Mouse (Mus musculus) forebrain, postnatal 0 days (tissue): ENCODE results near the gene Arnt2. TPM values are rescaled to one million over a fixed set of nuclear protein-coding genes. Genes with fewer than 3 reads are reported as not detected.
A peak's percentile ranks its signal among the peaks of the same experiment; 100 is the strongest.

Source experiments
- ATAC-seq: fragments of 200-750 bp; cut with Nextera tagmentation; 2 replicates; pipeline ENCODE4 v1.8.0; 2017; ENCODE audit warnings: mild to moderate bottlenecking, moderate library complexity
- DNase-seq: peaks from one replicate; pipeline ENCODE4 v3.0.0-alpha.2; 2015
- H3K27ac ChIP-seq: fragments of 300-500 bp; sonication (generic); 2 replicates; pipeline ENCODE4 v1.5.1; 2014; ENCODE audit warnings: low read depth, mild to moderate bottlenecking, antibody characterized with exemption, low read length, moderate library complexity, mixed read lengths
- H3K27me3 ChIP-seq: fragments of 300-500 bp; sonication (generic); 2 replicates; pipeline ENCODE4 v1.6.1; 2014; ENCODE audit warnings: mild to moderate bottlenecking, low read length, mixed read lengths; ENCODE audit not compliant: insufficient read depth
- H3K36me3 ChIP-seq: fragments of 300-500 bp; sonication (generic); 2 replicates; pipeline ENCODE4 v1.6.1; 2014; ENCODE audit warnings: mild to moderate bottlenecking, moderate library complexity; ENCODE audit not compliant: insufficient read depth
- H3K4me1 ChIP-seq: fragments of 300-500 bp; sonication (generic); 2 replicates; pipeline ENCODE4 v1.6.1; 2014; ENCODE audit warnings: antibody characterized with exemption; ENCODE audit not compliant: insufficient read depth
- H3K4me2 ChIP-seq: fragments of 300-500 bp; sonication (generic); 2 replicates; pipeline ENCODE4 v1.6.1; 2014; ENCODE audit warnings: low read depth, mild to moderate bottlenecking, moderate library complexity
- H3K4me3 ChIP-seq: fragments of 300-500 bp; sonication (generic); 2 replicates; pipeline ENCODE4 v1.5.1; 2014; ENCODE audit warnings: low read depth, low read length, mixed read lengths
- H3K9ac ChIP-seq: fragments of 300-500 bp; sonication (generic); 2 replicates; pipeline ENCODE4 v1.6.1; 2014; ENCODE audit warnings: mild to moderate bottlenecking
- H3K9me3 ChIP-seq: fragments of 300-500 bp; sonication (generic); 2 replicates; pipeline ENCODE4 v1.6.1; 2016; ENCODE audit warnings: low read length
- CTCF ChIP-seq: sonication (generic); IDR thresholded peaks from 2 replicates; pipeline ENCODE4 v1.5.1; 2016; ENCODE audit warnings: antibody characterized with exemption, control low read depth, low read depth
- WGBS: fragments of 180-500 bp; shearing (Covaris S2); extraction: QIAGEN DNeasy Blood & Tissue Kit; methylation state at CpG from one replicate; pipeline ENCODE4 v1.1.7; 2014; 5-methylcytosine and 5-hydroxymethylcytosine counted together
- polyA plus RNA-seq: library from polyadenylated mRNA; unstranded; fragments of >200 nt; fragmentation: Nextera tagmentation; extraction: Ambion mirVana; gene quantifications from 2 replicates; pipeline ENCODE4 v1.2.1, GENCODE M21; 2015
- total RNA-seq: library from RNA; depleted of rRNA; stranded (reverse); fragments of >200 nt; gene quantifications from 2 replicates; pipeline ENCODE4 v1.2.3, GENCODE M21; 2014

Arnt2 gene
- total and polyA plus RNA-seq, 2 experiments from 2014 or later: 61.9 to 138 TPM

DNA sequence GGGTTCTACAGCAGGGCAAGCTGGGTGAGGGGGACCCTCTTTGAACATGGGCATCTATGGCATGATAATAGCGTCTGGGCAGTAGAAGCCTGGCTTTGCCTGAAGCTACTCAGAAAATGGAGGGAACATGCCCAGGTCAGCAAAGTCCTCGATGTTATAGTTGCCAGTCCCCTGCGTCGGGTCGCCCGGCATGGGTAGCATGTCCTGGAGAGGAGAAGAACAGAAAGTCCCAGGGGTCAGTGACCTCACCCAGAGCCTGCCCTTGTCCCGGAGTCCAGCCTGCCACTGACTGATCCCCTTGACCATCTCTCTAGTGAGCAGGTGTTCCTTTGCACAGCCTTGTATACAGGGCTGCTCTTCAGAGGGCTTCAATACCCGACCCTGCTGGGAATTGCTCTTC is 160.0 kb downstream of the Arnt2 start:
- Histone ChIP-seq H3K9ac (no peak overlapping the region), H3K4me1 (no peaks in the 10 kb centered on the region), H3K36me3 (peaks cover 52% of the 10 kb centered on the region), H3K27me3 (no peaks in the 10 kb centered on the region), H3K4me3 (no peak overlapping the region), H3K9me3 (no peaks in the 10 kb centered on the region), H3K4me2 (no peak overlapping the region), H3K27ac (no peak overlapping the region)
- 88% methylated on average over 8 of the region's 8 CpGs for WGBS
- DNase-seq: no peak
- no peak for TF ChIP-seq CTCF
- no peak for ATAC-seq

DNA sequence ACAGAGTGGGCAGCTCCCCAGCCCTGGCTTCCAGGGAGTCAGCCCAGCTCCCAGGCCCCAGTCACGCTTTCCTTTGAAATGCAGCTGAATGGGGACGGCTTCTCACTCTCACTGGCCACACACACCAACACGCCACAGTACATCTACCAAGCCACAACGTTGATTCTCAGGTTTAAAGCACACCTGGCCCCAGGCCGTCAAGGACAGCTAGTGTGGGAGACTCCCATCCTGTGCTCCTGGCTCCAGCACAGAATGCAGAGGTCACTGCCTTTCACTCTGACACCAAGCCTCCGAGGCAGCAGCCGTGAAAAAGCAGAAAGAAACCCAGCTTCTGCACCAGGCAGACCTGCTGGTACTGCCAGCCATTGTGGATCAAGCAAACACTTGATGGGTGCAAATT is 160.6 kb downstream of the Arnt2 start:
- Histone ChIP-seq H3K27me3 (no peaks in the 10 kb centered on the region), H3K4me3 (no peak overlapping the region), H3K9me3 (no peaks in the 10 kb centered on the region), H3K4me1 (no peaks in the 10 kb centered on the region), H3K27ac (no peak overlapping the region), H3K36me3 (peaks cover 50% of the 10 kb centered on the region), H3K4me2 (no peak overlapping the region), H3K9ac (no peak overlapping the region)
- TF ChIP-seq CTCF: no peak
- ATAC-seq (no peak), DNase-seq (no peak)
- WGBS: 63% methylated on average over 7 of the region's 7 CpGs

DNA sequence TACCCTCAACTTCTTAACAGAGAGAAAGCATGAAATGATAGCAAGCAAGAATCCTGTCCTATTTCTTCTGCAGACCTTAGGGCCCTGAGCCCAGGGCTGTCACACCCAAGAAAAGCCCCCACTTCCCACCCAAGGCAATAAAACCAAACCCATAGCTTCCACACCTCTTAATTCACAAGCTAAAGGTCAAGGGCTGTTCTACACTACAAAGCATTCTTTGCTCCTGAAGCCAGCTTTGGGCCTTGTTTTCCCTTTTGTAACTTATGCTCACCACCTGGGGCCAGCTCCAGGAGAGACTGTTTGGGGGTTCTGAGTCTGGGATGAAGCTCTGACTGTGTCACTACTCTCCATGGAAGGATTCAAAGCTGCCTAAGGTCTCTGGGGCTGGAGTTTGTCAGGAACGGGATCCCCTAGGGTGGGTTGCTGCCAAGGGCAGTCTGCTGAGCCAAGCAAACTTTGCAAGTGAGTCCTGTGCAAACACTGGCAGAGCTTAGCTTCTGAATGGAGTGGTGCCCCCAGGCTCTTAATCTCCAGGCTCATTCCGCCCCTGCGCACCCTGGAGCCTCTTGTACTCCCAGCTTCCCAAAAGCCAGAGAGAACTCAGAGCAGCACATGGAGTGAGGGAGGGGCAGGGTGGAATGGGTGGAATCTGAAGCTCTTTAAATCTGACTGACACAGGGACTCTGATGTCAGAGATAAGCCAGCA is 161.9 kb downstream of the Arnt2 start:
- Histone ChIP-seq H3K4me1 (no peaks in the 10 kb centered on the region), H3K9ac (no peak overlapping the region), H3K4me2 (no peak overlapping the region), H3K27me3 (no peaks in the 10 kb centered on the region), H3K27ac (no peak overlapping the region), H3K9me3 (no peaks in the 10 kb centered on the region), H3K36me3 (peaks cover 39% of the 10 kb centered on the region), H3K4me3 (no peak overlapping the region)
- ATAC-seq: peak; percentile 51
- no peak for TF ChIP-seq CTCF
- WGBS: 25% methylated on average over 3 of the region's 3 CpGs
- DNase-seq: no peak

DNA sequence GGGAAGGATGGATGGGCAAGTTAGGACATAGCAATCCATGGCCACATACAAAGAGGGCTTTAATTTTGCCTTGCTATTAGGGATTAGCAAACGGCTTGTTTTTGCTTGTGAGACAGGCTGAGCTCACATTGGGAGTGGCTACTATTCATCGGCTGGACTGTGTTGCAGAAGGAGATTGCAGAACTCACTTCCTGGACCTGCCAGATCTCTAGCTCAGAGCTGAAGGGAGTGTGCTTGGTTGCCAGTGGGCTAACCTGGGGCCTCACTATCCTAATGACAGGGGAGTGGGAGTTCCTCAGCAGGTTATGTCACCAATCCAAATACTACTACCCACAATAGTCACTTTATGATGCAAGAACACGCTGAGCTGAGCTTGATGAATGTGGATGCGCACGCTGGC is 163.1 kb downstream of the Arnt2 start:
- H3K27ac ChIP-seq: no peak overlapping the region
- no peak for DNase-seq
- no peak overlapping the region for H3K4me2 ChIP-seq
- no peak for TF ChIP-seq CTCF
- H3K36me3 ChIP-seq: peaks cover 34% of the 10 kb centered on the region
- H3K9me3 ChIP-seq: no peaks in the 10 kb centered on the region
- ATAC-seq: no peak
- no peak overlapping the region for H3K4me3 ChIP-seq
- H3K4me1 ChIP-seq: no peaks in the 10 kb centered on the region
- H3K9ac ChIP-seq: no peak overlapping the region
- 81% methylated on average over 5 of the region's 5 CpGs for WGBS
- no peaks in the 10 kb centered on the region for H3K27me3 ChIP-seq

DNA sequence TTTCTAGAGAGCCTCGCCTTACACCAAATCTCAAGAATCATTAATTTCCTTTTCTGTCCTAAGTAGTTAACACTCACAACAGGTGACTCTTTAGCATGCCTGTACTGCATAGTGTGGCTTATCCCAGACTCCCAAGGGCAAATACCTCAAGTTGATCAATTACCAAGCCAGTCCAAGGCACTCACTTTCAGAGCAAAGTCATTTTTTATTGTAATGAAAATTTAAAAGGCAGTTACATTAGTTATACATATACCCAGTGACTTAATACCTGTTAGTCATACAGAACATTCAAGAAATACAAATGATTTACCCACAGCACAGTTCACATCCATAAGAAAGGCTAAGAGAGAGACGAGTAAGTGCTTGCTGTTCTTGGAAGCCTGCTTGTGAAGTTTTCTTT is 163.9 kb downstream of the Arnt2 start:
- TF ChIP-seq CTCF: no peak
- H3K27ac ChIP-seq: no peak overlapping the region
- H3K4me1 ChIP-seq: no peaks in the 10 kb centered on the region
- no peak overlapping the region for H3K9ac ChIP-seq
- no peak for DNase-seq
- H3K27me3 ChIP-seq: no peaks in the 10 kb centered on the region
- peaks cover 27% of the 10 kb centered on the region for H3K36me3 ChIP-seq
- no peak for ATAC-seq
- no peak overlapping the region for H3K4me2 ChIP-seq
- H3K9me3 ChIP-seq: no peaks in the 10 kb centered on the region
- whole genome bisulfite sequencing: 76% methylated on average over 2 of the region's 2 CpGs
- no peak overlapping the region for H3K4me3 ChIP-seq

DNA sequence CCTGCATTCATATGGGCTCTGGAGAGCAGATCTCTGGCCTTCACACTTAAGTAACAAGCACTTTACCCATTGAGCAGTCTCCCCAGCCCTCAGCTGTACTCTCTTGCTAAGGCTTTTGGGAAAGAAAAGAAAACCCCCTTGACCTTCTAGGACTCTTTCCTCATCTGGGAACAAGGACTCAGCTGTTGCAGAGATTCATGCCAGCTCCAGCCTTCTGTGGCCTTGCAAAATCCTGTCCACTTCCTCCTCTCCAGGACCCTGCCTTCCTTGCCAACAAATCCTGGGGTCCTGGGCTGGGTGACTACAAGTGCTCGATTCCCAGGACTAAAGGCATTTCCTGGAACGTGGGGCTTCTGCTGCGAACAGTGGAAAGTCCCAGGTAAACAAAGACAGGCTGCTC is 169.6 kb downstream of the Arnt2 start:
- no peaks in the 10 kb centered on the region for H3K9me3 ChIP-seq
- H3K9ac ChIP-seq: no peak overlapping the region
- ATAC-seq (no peak), DNase-seq (no peak)
- H3K27me3 ChIP-seq: no peaks in the 10 kb centered on the region
- no peak for TF ChIP-seq CTCF
- no peaks in the 10 kb centered on the region for H3K4me1 ChIP-seq
- H3K36me3 ChIP-seq: no peaks in the 10 kb centered on the region
- no peak overlapping the region for H3K4me2 ChIP-seq
- H3K27ac ChIP-seq: no peak overlapping the region
- 72% methylated on average over 3 of the region's 3 CpGs for WGBS
- no peak overlapping the region for H3K4me3 ChIP-seq

GRCm38 (mm10) chr7:84237655-84238054 is 172.3 kb downstream of the Arnt2 start:
- Histone ChIP-seq H3K4me3 (no peak overlapping the region), H3K4me1 (no peaks in the 10 kb centered on the region), H3K4me2 (no peak overlapping the region), H3K9me3 (no peaks in the 10 kb centered on the region), H3K9ac (no peak overlapping the region), H3K27ac (no peak overlapping the region), H3K36me3 (no peaks in the 10 kb centered on the region), H3K27me3 (no peaks in the 10 kb centered on the region)
- no peak for DNase-seq
- WGBS: 78% methylated on average over 4 of the region's 4 CpGs
- no peak for ATAC-seq
- no peak for TF ChIP-seq CTCF
